Mouse (Mus musculus): ENCODE measurements around the gene Qser1.

Gene Qser1

DNA sequence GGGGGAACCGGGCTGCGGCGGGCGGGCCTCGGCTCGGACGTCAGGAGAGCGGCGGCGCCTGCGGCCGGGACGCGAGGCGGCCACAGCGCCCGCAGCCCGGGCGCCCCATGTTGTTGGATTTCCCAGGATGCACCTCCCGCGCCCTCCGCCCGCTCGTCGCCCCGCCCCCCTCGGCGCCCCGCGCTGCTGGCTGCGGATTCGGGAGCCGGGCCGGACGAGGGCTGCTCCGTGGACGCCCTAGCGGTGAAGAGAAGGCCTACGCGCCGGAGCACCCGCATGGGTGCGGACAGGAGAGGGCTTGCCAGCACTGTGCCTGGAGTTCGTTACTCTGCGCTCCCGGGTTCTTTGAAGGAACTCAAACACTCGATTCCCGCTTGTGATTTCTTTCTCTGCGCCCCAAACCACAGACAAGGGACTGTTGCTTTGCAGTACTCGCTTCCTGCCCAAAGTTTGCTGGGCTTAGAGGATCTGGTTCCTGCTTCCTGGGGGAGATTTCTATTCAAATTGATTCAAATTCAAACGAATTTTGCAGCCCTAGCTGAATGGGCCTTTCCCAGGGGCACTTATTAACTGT lies 393 bp upstream of the Qser1 start:
- DNase-seq, result peak; percentile 94 to 96

DNA sequence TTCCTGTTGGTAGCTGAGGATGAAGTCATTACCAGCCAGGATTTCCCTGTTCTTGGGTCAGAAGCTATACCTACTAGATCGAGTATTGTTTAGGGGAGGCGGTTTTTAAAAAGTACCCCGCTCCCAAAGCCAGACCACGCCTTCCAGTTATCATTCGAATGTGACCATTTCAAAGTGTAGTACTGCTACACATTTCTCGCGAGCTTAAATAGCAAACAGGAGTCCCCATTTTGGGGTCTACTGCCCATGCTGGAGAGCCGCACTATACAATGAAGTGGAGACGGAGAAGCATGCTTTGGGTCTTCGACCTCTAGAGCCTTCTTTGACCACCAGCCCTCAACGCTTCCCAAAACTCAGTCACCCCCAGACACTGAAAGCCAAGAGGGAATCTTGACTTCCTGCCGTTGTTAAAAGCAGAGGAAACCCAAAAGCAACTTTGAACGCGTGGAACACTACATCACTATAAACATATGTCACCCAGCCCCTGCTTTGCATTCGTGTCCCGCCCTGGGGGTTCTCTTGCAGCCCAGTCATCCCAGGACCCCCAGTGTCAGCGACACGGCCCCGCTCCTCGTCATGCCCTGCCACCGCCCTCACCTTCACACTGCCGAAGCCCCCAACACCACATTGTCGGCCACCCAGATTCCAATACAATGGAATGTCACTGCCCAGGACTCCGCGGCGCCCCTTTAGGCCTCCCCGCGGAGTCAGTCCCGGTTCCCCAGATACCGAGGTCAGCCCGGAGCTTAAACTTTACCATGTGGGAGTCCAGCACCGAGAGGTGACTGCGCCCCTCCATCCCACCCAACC lies 794 bp downstream of the Qser1 start:
- DNase-seq, result peak in 1 of 2 experiments; percentile 68

DNA sequence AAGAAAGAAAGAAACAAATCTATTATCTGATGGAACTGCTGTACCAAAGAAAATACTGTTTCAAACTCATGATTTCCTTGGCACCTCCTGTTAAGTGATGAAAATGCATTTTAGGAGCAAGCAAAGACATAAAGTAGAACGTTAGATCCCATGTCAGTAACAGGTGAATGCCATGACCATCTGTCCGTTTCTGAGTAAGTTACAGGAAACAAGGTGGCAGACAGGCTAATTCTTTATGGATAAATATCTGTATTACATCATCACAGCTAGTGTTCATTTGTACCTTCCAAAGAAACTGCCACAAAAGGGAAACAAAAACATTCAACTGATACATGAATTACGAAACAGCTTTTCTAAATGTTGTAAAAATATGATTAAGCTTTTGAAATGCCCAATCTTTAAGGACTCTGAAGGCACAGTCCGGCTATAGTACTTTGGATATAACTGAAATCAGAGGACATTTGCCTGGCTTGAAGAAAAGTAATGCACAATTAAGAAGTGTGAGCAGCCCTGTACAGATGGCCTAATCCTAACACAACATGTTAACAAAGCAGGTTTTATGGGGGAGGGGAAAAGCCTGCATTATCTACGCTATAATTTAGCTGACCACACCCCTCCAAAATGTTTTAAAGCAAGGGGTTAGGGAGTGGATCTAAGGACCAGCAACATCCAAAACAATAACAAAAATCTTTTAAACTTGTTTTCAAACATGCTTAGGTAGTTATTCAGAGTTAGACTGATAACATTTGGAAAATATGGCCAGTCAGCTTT lies 2.2 kb downstream of the Qser1 start:
- DNase-seq, result no peak

DNA sequence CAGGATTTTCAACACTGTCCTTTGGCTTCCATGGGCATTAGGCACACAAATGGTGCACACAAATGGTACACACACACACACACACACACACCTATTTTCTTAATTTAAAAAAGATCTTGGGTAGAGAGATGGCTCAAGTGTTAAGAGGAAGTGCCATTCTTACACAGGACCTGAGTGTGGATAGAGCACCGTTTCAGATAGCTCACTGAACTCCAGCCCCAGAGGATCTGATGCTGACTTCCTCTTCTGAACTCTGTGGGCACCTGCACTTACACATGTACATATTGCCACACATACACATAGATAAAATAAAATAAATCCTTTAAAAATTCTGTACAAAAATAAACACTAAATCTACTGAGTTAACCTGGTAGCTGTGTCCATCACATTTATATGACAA lies 11.1 kb downstream of the Qser1 start:
- DNase-seq, result no peak

DNA sequence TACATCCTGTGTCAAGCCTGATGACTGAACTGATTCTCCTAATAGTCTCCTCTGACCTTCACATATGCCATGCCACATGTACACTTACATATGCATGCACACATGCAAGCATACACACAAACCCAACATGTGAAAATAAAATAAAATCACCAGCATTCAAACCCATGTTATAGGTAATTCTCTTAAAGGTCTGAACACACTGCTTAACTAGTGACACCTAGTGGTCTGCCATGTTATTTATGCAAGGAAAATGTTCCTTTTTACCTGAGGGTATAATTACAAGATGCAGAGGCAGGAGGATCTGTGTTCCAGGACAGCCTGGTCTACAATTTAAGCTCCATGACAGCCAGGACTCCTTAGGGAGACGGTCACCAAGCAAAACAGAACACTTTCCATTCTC lies 41.8 kb downstream of the Qser1 start:
- no peak for DNase-seq

DNA sequence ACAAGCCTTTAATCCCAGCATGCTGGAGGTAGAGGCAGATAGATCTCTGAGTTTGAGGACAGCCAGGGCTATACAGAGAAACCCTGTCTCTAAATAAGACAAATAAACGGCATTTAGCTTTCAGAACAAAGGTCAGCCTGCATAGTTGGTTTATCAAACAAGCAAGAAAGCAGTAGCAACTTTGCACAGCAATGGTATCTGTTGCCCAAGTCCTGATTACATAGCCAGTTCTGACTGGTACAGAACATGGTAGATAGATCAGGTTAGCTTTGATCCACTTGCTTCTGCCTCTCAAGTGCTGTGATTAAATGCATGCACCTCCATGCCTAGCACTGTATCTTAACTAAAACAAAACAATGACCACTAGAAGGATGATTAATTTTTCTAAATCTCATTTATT lies 47.9 kb downstream of the Qser1 start:
- DNase-seq, result no peak

DNA sequence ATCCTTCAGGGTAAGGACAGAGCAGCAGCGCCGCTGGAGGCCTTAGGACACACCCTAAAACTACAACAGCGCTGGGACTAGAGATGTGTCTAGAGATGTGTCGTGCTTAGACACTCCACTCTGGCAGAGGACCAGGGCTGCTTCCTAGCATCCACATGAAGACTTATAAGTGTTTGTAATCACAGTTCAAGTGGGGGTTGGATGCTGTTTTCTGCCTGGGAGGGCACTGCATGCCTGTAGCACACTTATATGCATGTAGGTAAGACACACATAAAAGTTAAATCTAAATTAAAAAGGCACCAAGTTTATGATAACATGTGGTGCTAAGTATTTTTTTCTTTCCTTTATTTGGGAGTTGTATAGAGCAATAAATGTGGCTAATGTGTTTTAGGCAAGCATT lies 52.5 kb downstream of the Qser1 start:
- DNase-seq, result no peak

DNA sequence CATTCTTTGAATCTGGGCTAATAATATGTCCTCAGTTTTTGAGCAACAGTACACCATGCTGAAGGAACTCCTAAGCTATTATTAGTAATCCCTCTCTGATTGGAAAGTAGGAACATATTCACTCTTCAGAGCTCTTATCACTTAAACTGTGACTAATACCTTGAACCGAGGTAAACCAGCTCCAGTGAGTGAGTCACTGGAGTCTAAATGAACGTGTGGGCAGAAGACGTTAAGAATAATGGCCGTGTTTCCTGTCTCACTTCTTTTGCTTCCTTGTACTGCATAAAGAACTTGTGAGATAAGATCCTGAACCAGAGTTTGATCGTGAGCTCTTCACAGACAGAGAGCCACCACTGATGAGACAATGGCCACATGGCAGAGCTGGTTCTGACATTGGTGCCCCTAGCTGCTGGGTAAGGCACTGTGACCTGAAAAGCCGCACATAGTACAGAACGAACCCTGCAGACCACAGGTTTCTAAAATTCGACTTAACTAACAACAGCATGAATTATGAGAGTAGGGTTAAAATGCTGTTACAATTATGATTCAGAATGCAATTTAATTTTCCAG lies 53.3 kb downstream of the Qser1 start:
- DNase-seq, result no peak

DNA sequence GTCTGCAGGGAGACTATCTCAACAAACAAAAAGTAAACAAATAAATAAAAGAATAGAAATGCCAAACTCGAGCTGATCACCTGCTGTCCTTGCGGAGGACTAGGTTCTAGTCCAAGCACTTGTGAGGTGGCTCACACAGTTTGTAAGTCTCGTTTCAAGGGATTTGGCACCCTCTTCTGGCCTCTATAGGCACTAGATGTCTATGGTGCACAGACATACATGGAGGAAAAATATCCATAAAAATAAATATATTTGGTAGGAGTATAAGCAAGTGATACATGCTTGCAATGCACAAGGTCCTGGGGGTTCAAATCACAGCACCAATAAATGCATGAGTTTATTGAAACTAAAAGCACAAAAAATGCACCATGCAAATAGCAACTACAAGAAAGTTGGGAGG lies 65.9 kb downstream of the Qser1 start:
- DNase-seq, result peak in 1 of 2 experiments; percentile 34

DNA sequence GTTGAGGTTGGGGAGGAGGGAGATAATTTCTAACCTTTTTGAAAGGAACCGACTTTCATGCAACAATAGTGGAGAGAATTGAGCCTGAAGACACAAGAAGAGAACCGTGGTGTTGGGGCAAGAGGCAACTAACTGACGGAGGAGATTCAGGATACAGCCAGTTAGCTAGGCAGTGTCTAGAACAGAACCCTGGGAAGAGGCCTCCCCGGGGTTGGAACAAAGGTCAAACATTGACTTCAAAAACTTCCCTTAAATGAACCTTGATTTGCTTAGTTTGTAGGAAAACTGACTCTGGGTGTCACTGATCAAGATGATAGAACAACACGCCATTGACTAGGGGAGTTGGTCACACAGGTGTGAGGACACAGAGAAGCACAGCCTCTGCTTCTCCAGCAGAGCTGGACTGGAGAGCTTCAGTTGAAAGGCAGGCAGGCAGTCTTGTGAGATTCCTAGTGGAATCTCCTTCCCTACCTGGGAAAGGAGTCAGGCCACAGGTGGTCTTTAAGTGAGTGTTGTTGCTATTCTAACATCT lies 67.8 kb downstream of the Qser1 start:
- no peak for DNase-seq

DNA sequence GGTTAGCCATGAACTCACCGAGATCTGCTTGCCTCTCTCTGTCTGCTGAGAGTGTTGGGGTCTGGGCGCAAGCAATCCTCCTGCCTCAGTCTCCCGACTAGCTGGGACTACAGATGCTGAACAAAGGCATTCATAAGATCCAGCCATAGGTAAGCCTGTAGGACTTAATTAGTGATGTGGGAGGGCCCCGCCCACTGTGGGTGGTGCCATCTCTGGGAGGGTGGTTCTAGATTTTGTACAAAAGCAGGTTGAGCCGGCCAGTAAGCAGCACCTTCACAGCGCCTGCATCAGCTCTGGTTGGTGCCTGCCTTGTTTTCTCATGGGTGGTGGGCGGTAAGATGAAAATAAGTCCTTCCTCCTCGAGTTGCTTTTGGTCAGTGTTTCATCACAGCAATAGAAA lies 70.3 kb downstream of the Qser1 start:
- DNase-seq, result peak; percentile 44 to 49

DNA sequence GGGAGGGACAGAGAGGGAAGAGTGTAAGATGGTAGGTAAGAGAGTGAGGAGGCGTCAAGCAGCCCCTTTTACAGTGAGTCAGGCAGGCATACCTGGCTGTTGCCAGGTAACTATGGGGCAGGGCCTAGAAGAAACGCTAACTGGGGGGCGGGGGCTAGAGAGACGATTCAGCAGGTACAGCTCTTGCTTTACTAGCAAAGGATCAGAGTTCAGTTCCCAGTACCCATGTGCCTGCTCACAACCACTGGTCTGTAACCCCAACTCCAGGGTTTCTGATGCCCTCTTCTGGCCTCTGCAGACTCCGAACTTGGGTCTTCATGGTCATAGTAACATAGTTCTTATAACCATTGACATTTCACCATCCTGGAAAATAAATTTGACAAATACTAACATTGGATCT lies 72.6 kb downstream of the Qser1 start:
- DNase-seq, result peak in 1 of 2 experiments; percentile 48

DNA sequence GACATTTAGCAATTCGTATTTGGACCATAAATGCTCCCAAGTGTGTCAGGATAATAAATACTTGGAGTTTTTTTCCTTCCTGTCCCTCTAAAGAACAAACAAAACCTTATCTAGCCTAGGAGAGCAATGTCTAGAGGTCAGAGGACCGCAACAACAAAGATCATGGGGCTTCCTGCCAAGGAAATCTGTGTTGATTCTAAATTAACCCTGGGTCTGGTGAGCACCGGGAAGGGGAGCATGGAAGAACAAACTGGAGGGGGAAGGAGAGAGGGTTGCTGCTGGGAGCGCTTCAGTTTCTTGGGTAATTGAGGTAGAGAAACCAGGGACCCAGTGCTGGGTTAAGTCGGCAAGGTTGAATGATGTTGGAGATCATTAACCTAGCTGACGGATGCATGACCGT lies 73.4 kb downstream of the Qser1 start:
- peak in 1 of 2 experiments; percentile 46 for DNase-seq

DNA sequence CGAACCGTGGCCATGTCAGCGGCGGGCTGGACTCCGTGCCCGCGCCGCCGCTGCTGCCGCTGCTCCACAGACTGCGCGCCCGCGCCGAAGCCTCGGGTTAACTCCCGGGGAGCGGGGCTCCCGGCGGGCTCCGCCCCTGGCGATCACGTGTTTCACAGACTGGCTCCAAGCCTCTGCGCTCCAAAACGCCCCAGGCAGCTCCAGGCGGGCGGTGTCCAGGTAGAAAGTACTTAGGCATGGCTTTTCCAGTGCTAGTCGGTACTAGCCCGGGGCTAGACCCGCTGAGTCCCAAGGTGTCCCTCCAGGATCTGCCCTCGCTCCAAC lies 73.9 kb downstream of the Qser1 start, which contains the start of gene Depdc7:
TSS of gene Depdc7 (minus strand) at position 138 of the 324 bp plus-strand sequence.
- DNase-seq, result peak; percentile 95 to 97

DNA sequence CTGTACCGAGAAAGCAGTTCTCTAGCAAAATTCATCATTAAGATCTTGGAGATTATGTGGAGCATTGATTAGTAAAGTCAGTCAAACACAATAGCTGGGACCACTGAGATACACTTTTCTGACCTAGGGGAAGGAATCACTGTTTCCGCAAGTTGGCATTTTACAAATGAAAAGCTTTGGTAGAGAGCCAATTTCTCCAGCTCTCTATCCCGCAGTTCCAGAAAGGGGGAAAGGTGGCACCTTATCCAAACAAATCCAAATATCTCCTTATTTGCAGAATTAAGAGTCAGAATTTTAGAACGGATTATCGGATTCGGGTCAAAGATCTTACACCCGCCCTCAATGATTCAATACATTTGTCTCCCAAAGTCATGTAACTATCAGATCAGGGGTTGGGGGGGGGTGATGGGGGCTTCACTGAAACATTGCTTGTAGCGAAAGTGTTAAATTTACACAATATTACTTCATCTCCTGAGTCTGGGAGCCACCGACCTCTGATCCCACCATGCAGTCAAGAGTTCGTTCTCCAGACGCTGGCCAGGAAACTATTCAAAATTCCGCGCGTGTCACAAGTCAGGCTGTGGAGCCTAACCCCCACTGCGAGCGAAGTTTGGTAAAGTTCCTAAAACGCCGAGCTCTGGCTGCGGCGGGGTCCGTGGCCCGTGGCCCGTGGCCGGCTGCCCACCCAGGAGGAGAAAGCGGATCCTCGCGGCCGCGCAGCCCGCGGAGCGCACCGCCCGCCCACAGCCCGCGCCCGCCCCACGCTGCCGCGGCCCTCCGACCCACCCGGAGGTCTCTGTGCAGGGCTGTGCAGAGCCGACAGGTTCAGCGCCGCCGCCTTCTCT lies 74.4 kb downstream of the Qser1 start:
- DNase-seq, result no peak

DNA sequence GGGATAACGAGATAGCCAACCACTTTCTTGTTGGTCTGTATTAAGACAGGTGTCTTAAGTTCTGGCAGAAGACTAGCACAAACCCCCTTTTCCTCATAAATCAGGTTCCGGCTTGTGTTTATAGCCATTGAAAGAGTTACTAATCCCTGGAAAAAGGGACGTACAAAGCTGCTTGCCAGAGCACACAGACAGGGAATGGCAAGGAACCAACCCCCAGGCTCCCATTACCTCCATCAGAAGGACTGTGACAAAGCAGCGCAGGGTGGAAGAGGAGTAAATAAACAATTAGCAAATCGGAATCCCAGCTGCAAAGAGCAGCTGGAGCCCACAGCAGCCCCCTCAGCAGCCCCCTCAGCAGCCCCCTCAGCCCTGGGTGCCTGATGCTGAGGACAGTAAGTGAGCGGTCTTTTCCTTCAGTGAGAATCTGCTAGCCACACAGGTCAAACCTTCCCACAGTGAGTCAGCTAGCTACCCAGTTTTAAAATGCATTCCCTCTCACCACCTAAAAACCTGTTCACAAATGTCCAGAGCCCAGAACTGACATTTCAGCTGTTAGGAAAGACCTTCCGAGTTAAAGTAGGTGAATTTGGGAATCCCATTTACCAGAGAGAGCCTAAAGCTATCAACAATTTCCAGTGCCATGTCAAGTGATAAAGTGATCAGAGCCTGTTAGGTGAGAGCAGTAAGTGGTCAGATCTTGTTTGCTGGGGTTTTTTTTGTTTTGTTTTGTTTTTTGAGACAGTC lies 75.4 kb downstream of the Qser1 start:
- DNase-seq, result no peak

DNA sequence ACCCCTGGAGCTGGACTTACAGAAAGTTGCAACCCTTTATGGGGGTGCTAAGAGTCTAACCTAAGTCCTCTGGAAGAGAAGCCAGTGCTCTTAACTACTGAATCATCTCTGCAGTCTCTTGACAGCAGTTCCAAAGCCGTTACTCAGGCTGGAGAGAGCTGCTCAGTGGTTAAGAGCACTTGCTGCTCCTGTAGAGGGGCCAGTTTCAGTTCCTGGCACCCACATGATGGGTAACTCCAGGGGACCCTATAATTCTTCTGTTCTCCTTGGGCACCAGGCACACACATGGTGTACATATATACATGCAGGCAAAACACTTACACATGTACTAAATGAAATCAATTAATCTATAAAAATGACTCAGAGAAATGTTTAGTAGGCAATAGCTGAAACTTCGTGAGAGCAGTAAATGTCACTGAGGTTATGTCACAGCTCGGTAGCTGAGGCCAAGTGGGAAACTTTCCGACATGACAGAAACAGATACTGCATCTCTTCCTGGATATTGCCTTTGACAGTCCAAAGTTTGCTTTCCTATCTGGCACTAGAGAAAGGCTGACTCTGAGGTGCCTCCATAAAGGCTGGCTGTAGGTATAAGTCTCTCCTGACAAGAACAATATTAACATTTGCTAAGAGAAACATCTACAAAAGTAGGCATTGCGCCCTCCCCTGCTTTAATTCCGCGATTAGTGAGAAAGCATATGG lies 76.2 kb downstream of the Qser1 start:
- DNase-seq, result no peak

DNA sequence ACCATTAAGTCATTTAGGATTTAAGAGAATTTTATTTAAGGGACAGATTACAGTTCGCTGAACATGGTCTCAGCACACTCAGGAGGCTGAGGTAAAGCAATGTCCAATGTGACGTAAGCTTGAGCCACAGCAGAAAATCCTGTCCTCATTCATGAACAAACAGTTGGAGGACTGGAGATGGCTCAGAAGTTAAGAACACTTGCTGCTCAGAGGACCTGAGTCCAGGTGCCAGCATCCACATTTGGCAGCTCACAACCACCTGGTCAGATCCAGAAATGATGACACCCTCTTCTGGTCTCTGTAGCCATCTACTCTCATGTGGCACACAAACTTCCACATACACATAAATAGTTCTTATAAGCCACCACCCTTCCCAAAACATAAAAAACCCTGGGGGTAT lies 76.9 kb downstream of the Qser1 start:
- DNase-seq, result no peak

DNA sequence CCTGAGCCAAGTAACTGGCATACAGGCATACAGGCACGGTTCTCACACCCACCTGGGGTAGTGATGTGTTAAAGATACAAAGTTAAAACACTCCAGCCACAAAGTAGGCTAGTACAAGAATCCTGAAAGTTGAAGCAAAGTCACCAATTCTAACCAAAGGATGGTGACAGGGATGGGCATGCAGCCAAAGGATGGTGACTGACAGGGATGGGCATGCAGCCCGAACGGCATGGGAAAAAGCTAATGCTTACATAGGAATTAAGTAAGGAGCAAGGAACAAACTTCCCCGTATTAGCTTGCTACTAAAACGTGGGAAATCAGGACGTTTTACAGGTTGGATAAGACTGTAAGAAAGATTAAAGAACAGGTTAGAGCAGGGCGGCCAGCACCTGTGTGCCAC lies 80.3 kb downstream of the Qser1 start:
- no peak for DNase-seq

DNA sequence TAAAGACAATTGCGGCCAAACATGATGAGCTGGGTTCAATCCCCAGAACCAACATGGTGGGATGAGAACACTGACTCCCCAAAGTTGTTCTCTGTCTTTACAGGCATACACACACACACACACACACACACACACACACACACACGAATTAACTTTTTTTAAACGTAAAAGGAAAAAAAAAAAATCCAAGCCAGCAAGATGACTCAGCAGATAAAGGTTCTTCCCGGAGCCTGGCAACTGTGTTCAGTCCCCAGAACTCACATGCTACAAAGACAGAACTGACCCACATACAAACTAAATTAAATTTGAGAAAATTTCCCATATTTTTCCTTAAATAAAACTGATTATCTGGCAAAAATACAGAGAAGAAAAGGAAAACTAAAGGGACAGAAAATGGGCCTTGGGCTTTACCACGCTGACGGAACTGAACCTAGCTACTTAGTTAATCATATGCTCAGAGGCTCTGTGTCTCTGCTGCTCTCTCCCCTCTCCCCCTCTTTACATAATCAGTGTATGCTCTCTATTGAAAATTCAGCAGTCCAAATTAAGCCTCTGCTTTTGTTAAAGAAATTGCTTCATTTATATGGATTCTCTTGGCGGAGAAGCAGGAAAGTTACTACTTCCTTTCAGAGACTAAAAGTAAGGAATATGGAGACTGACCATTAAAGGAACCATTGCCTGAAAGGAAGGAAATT lies 83.9 kb downstream of the Qser1 start:
- no peak for DNase-seq

Measured in kidney, postnatal 4 days (tissue).